16 mouse cellular contexts compared by ENCODE assay signal in genomic region chr2:98901591-98902323, GRCm38 (mm10).
"Had no signal": no experiment of that assay in that cellular context is flagged by ENCODE, and none has a peak within 500 bp of the region (broad histone marks: within the 10 kb centered on the region; RNA-seq: fewer than 3 reads in every experiment).

No protein-coding gene starts in this region.

- H3K4me1 ChIP-seq: kidney, embryonic 15.5 days; limb, embryonic 15.5 days; liver, embryonic 12.5 days; midbrain, embryonic 12.5 days; neural tube, embryonic 15.5 days had no signal

- H3K27ac ChIP-seq: kidney, embryonic 15.5 days; left cerebral cortex, adult 2 months; limb, embryonic 15.5 days; liver, embryonic 12.5 days; midbrain, embryonic 12.5 days; neural tube, embryonic 15.5 days had no signal

- H3K9ac ChIP-seq: kidney, embryonic 15.5 days; limb, embryonic 15.5 days; liver, embryonic 12.5 days; lung, embryonic 14.5 days; midbrain, embryonic 12.5 days; neural tube, embryonic 15.5 days had no signal

- ATAC-seq: intestine, embryonic 16.5 days; liver, embryonic 12.5 days had no signal

- H3K27me3 ChIP-seq: kidney, embryonic 15.5 days; limb, embryonic 15.5 days; liver, embryonic 12.5 days; midbrain, embryonic 12.5 days; neural tube, embryonic 15.5 days had no signal

- DNase-seq: kidney, adult 2 months; kidney, postnatal 14 days; lung, embryonic 14.5 days; lung, postnatal 10 days; lung, postnatal 4 days; spleen, adult 18-20 months; thymus, adult 2 months; thymus, postnatal 25 days had no signal

- H3K36me3 ChIP-seq: kidney, embryonic 15.5 days; limb, embryonic 15.5 days; liver, embryonic 12.5 days; midbrain, embryonic 12.5 days; neural tube, embryonic 15.5 days had no signal

- H3K4me3 ChIP-seq: kidney, embryonic 15.5 days; left cerebral cortex, adult 2 months; limb, embryonic 15.5 days; liver, embryonic 12.5 days; midbrain, embryonic 12.5 days; myocyte; neural tube, embryonic 15.5 days had no signal

- H3K4me2 ChIP-seq: kidney, embryonic 15.5 days; limb, embryonic 15.5 days; liver, embryonic 12.5 days; lung, embryonic 14.5 days; midbrain, embryonic 12.5 days; neural tube, embryonic 15.5 days had no signal

- H3K9me3 ChIP-seq: kidney, embryonic 15.5 days; limb, embryonic 15.5 days; midbrain, embryonic 12.5 days; neural tube, embryonic 15.5 days had no signal
